Mouse (Mus musculus): Measurements from ENCODE around the gene Gm20431.
A peak's percentile ranks its signal among the peaks of the same experiment; 100 is the strongest.

The Gm20431 gene

GRCm38 (mm10) chr2:167661270-167662203 is at the start of gene Gm20431:
Gene Gm20431, minus strand, starts transcription at chr2:167661496.
- peak; percentile 94 for DNase-seq (ENCODE audit: low read depth, low spot score)
- Histone ChIP-seq H3K36me3 (ENCODE audit: control insufficient read depth, insufficient read depth, low read length, poor library complexity, severe bottlenecking) (no peaks in the 10 kb centered on the region), H3K27me3 (ENCODE audit: control insufficient read depth, insufficient read depth, low read length, poor library complexity, severe bottlenecking) (no peaks in the 10 kb centered on the region)

GRCm38 (mm10) chr2:167710574-167710973 is 49.3 kb upstream of the Gm20431 start:
- DNase-seq (ENCODE audit: low read depth, low spot score): no peak

GRCm38 (mm10) chr2:167709969-167710368 is 48.7 kb upstream of the Gm20431 start:
- no peak for DNase-seq (ENCODE audit: low read depth, low spot score)
- Histone ChIP-seq H3K36me3 (ENCODE audit: control insufficient read depth, insufficient read depth, low read length, poor library complexity, severe bottlenecking) (no peaks in the 10 kb centered on the region), H3K27me3 (ENCODE audit: control insufficient read depth, insufficient read depth, low read length, poor library complexity, severe bottlenecking) (no peaks in the 10 kb centered on the region)

More at GRCm38 (mm10) chr2:167710574-167710973, 49.3 kb upstream of the Gm20431 start:
- no peaks in the 10 kb centered on the region for H3K36me3 ChIP-seq (ENCODE audit: control insufficient read depth, insufficient read depth, low read length, poor library complexity, severe bottlenecking)
- H3K27me3 ChIP-seq (ENCODE audit: control insufficient read depth, insufficient read depth, low read length, poor library complexity, severe bottlenecking): no peaks in the 10 kb centered on the region

GRCm38 (mm10) chr2:167708373-167708772 is 47.1 kb upstream of the Gm20431 start:
- H3K36me3 ChIP-seq (ENCODE audit: control insufficient read depth, insufficient read depth, low read length, poor library complexity, severe bottlenecking): no peaks in the 10 kb centered on the region
- H3K27me3 ChIP-seq (ENCODE audit: control insufficient read depth, insufficient read depth, low read length, poor library complexity, severe bottlenecking): no peaks in the 10 kb centered on the region
- no peak for DNase-seq (ENCODE audit: low read depth, low spot score)

- no peak for DNase-seq (ENCODE audit: low read depth, low spot score)
- H3K27me3 ChIP-seq (ENCODE audit: control insufficient read depth, insufficient read depth, low read length, poor library complexity, severe bottlenecking): no peaks in the 10 kb centered on the region
- no peaks in the 10 kb centered on the region for H3K36me3 ChIP-seq (ENCODE audit: control insufficient read depth, insufficient read depth, low read length, poor library complexity, severe bottlenecking)
Measured at GRCm38 (mm10) chr2:167706183-167706939, 45.1 kb upstream of the Gm20431 start.

- H3K27me3 ChIP-seq (ENCODE audit: control insufficient read depth, insufficient read depth, low read length, poor library complexity, severe bottlenecking): no peaks in the 10 kb centered on the region
- no peaks in the 10 kb centered on the region for H3K36me3 ChIP-seq (ENCODE audit: control insufficient read depth, insufficient read depth, low read length, poor library complexity, severe bottlenecking)
- no peak for DNase-seq (ENCODE audit: low read depth, low spot score)
Measured at GRCm38 (mm10) chr2:167704409-167704808, 43.1 kb upstream of the Gm20431 start.

- Histone ChIP-seq H3K36me3 (ENCODE audit: control insufficient read depth, insufficient read depth, low read length, poor library complexity, severe bottlenecking) (no peaks in the 10 kb centered on the region), H3K27me3 (ENCODE audit: control insufficient read depth, insufficient read depth, low read length, poor library complexity, severe bottlenecking) (no peaks in the 10 kb centered on the region)
- no peak for DNase-seq (ENCODE audit: low read depth, low spot score)
Measured at GRCm38 (mm10) chr2:167702126-167702525, 40.8 kb upstream of the Gm20431 start.

GRCm38 (mm10) chr2:167701472-167701871 is 40.2 kb upstream of the Gm20431 start:
- DNase-seq (ENCODE audit: low read depth, low spot score): no peak
- no peaks in the 10 kb centered on the region for H3K27me3 ChIP-seq (ENCODE audit: control insufficient read depth, insufficient read depth, low read length, poor library complexity, severe bottlenecking)

GRCm38 (mm10) chr2:167700018-167700417 is 38.7 kb upstream of the Gm20431 start:
- Histone ChIP-seq H3K27me3 (ENCODE audit: control insufficient read depth, insufficient read depth, low read length, poor library complexity, severe bottlenecking) (no peaks in the 10 kb centered on the region), H3K36me3 (ENCODE audit: control insufficient read depth, insufficient read depth, low read length, poor library complexity, severe bottlenecking) (no peaks in the 10 kb centered on the region)
- no peak for DNase-seq (ENCODE audit: low read depth, low spot score)

More at GRCm38 (mm10) chr2:167701472-167701871, 40.2 kb upstream of the Gm20431 start:
- no peaks in the 10 kb centered on the region for H3K36me3 ChIP-seq (ENCODE audit: control insufficient read depth, insufficient read depth, low read length, poor library complexity, severe bottlenecking)

GRCm38 (mm10) chr2:167697902-167698301 is 36.6 kb upstream of the Gm20431 start:
- no peaks in the 10 kb centered on the region for H3K27me3 ChIP-seq (ENCODE audit: control insufficient read depth, insufficient read depth, low read length, poor library complexity, severe bottlenecking)
- no peaks in the 10 kb centered on the region for H3K36me3 ChIP-seq (ENCODE audit: control insufficient read depth, insufficient read depth, low read length, poor library complexity, severe bottlenecking)
- DNase-seq (ENCODE audit: low read depth, low spot score): peak; percentile 84

- no peak for DNase-seq (ENCODE audit: low read depth, low spot score)
- Histone ChIP-seq H3K36me3 (ENCODE audit: control insufficient read depth, insufficient read depth, low read length, poor library complexity, severe bottlenecking) (no peaks in the 10 kb centered on the region), H3K27me3 (ENCODE audit: control insufficient read depth, insufficient read depth, low read length, poor library complexity, severe bottlenecking) (no peaks in the 10 kb centered on the region)
Measured at GRCm38 (mm10) chr2:167696143-167696542, 34.8 kb upstream of the Gm20431 start.

GRCm38 (mm10) chr2:167695491-167695890 is 34.2 kb upstream of the Gm20431 start:
- DNase-seq (ENCODE audit: low read depth, low spot score): no peak
- Histone ChIP-seq H3K27me3 (ENCODE audit: control insufficient read depth, insufficient read depth, low read length, poor library complexity, severe bottlenecking) (no peaks in the 10 kb centered on the region), H3K36me3 (ENCODE audit: control insufficient read depth, insufficient read depth, low read length, poor library complexity, severe bottlenecking) (no peaks in the 10 kb centered on the region)

GRCm38 (mm10) chr2:167694963-167695362 is 33.7 kb upstream of the Gm20431 start:
- no peaks in the 10 kb centered on the region for H3K36me3 ChIP-seq (ENCODE audit: control insufficient read depth, insufficient read depth, low read length, poor library complexity, severe bottlenecking)
- no peak for DNase-seq (ENCODE audit: low read depth, low spot score)
- H3K27me3 ChIP-seq (ENCODE audit: control insufficient read depth, insufficient read depth, low read length, poor library complexity, severe bottlenecking): no peaks in the 10 kb centered on the region

- no peaks in the 10 kb centered on the region for H3K27me3 ChIP-seq (ENCODE audit: control insufficient read depth, insufficient read depth, low read length, poor library complexity, severe bottlenecking)
- H3K36me3 ChIP-seq (ENCODE audit: control insufficient read depth, insufficient read depth, low read length, poor library complexity, severe bottlenecking): no peaks in the 10 kb centered on the region
- no peak for DNase-seq (ENCODE audit: low read depth, low spot score)
Measured at GRCm38 (mm10) chr2:167694244-167694643, 32.9 kb upstream of the Gm20431 start.

- no peaks in the 10 kb centered on the region for H3K27me3 ChIP-seq (ENCODE audit: control insufficient read depth, insufficient read depth, low read length, poor library complexity, severe bottlenecking)
- H3K36me3 ChIP-seq (ENCODE audit: control insufficient read depth, insufficient read depth, low read length, poor library complexity, severe bottlenecking): no peaks in the 10 kb centered on the region
- DNase-seq (ENCODE audit: low read depth, low spot score): no peak
Measured at GRCm38 (mm10) chr2:167693540-167693939, 32.2 kb upstream of the Gm20431 start.

Data from splenic B cell, adult 2 months (primary cell).